Mouse (Mus musculus): Measurements from ENCODE around the gene Psmb3. TPM values are rescaled to one million over a fixed set of nuclear protein-coding genes. Genes with fewer than 3 reads are reported as not detected.

Psmb3 gene
- polyA plus RNA-seq, 1 experiment, result not detected

DNA sequence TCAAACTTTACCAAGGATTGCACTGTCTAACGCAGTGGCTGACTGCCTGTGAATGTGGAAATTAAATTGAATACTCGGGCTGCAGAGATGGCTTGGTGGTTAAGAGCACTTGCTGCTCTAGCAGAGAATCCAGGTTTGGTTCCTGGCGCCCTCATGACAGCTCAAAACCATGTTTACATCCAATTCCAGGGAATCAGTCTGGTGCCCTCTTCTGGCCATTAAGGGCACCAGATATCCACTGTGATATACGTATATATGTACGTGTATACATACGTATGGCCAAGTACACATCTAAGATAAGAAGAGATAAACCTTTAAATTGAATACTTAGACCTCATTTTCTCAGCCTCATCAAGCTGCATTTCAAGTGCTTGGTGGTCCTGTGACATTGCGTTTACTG, 37.0 kb upstream of the Psmb3 start:
- Histone ChIP-seq H3K4me3 (ENCODE audit: insufficient read depth, low read depth, low read length) (no peak overlapping the region), H3K27ac (ENCODE audit: insufficient read depth, low read depth, low read length) (no peak overlapping the region), H3K4me1 (ENCODE audit: control insufficient read depth, insufficient read depth, low read length) (peaks cover 54% of the 10 kb centered on the region)
- WGBS, result 84% methylated on average over 7 of the region's 7 CpGs
- TF ChIP-seq CTCF (IDR thresholded peaks at IDR 0.05; ENCODE audit: insufficient read depth, low read depth, low read length) (no peak), POLR2A (IDR thresholded peaks at IDR 0.05; ENCODE audit: insufficient read depth, low read depth, low read length) (no peak)

- peaks cover 53% of the 10 kb centered on the region for H3K4me1 ChIP-seq (ENCODE audit: control insufficient read depth, insufficient read depth, low read length)
- no peak overlapping the region for H3K4me3 ChIP-seq (ENCODE audit: insufficient read depth, low read depth, low read length)
- no peak overlapping the region for H3K27ac ChIP-seq (ENCODE audit: insufficient read depth, low read depth, low read length)
- WGBS, result 92% methylated on average over 15 of the region's 15 CpGs
- no peak for TF ChIP-seq POLR2A (IDR thresholded peaks at IDR 0.05; ENCODE audit: insufficient read depth, low read depth, low read length)
- TF ChIP-seq CTCF (IDR thresholded peaks at IDR 0.05; ENCODE audit: insufficient read depth, low read depth, low read length), result no peak
Observed at GRCm38 (mm10) chr11:97666794-97667193, 36.4 kb upstream of the Psmb3 start.

DNA sequence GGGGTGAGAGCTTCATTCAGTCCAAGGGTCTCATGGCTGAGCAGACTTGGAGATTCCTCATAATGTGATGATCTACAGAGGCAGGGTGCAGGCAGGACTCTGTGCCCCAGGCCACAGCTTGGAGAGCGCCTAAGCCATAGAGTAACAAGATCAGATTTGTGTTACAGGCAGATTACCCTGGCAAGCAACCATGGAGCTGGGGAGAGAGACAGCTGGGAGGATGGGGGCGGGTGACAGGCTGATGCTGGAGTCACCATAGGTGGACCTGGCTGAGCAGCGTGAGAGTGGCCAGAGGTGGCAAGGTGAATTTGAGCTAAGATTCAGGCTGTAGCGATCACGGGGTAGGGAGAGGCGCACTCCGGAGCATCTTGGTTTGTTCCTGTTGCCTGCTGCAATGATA, 35.0 kb upstream of the Psmb3 start:
- Histone ChIP-seq H3K27ac (ENCODE audit: insufficient read depth, low read depth, low read length) (no peak overlapping the region), H3K4me3 (ENCODE audit: insufficient read depth, low read depth, low read length) (no peak overlapping the region), H3K4me1 (ENCODE audit: control insufficient read depth, insufficient read depth, low read length) (peaks cover 49% of the 10 kb centered on the region)
- 81% methylated on average over 7 of the region's 7 CpGs for WGBS
- TF ChIP-seq CTCF (IDR thresholded peaks at IDR 0.05; ENCODE audit: insufficient read depth, low read depth, low read length) (no peak), POLR2A (IDR thresholded peaks at IDR 0.05; ENCODE audit: insufficient read depth, low read depth, low read length) (no peak)

DNA sequence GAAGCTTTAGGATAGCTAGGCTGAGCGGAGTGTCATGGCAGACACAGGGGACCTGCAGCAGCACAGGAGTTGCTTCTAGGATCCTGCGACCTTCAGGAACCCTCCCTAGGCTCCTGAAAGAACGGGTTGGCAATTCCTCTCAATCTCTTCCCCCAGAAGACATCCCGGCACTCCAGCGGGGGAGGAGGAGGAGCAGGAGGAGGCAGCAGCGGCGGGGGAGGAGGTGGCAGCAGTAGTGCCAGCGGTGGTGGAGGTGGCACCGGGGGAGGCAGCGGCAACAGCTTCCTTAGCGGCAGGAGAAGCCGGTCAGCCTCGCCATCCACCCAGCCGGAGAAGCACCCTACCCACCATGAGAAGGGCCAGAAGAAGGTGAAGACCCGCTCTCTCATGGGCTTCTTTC, 33.9 kb upstream of the Psmb3 start:
- H3K4me1 ChIP-seq (ENCODE audit: control insufficient read depth, insufficient read depth, low read length), result peaks cover 49% of the 10 kb centered on the region
- H3K4me3 ChIP-seq (ENCODE audit: insufficient read depth, low read depth, low read length), result 0 out of 2 replicates have a peak overlapping the region, but pooled peaks have one; percentile 11
- 18% methylated on average over 15 of the region's 15 CpGs for WGBS
- TF ChIP-seq POLR2A (IDR thresholded peaks at IDR 0.05; ENCODE audit: insufficient read depth, low read depth, low read length), result no peak
- no peak for TF ChIP-seq CTCF (IDR thresholded peaks at IDR 0.05; ENCODE audit: insufficient read depth, low read depth, low read length)
- peak overlapping the region; percentile 29 for H3K27ac ChIP-seq (ENCODE audit: insufficient read depth, low read depth, low read length)

- Histone ChIP-seq H3K4me3 (ENCODE audit: insufficient read depth, low read depth, low read length) (no peak overlapping the region), H3K4me1 (ENCODE audit: control insufficient read depth, insufficient read depth, low read length) (peaks cover 46% of the 10 kb centered on the region), H3K27ac (ENCODE audit: insufficient read depth, low read depth, low read length) (peak overlapping the region; percentile 29; the same call in 1 of the 2 replicates)
- no peak for TF ChIP-seq CTCF (IDR thresholded peaks at IDR 0.05; ENCODE audit: insufficient read depth, low read depth, low read length)
- TF ChIP-seq POLR2A (IDR thresholded peaks at IDR 0.05; ENCODE audit: insufficient read depth, low read depth, low read length), result no peak
- 19% methylated on average over 6 of the region's 6 CpGs for WGBS
Observed at GRCm38 (mm10) chr11:97669829-97670228, 33.4 kb upstream of the Psmb3 start.

- Histone ChIP-seq H3K27ac (ENCODE audit: insufficient read depth, low read depth, low read length) (no peak overlapping the region), H3K4me3 (ENCODE audit: insufficient read depth, low read depth, low read length) (no peak overlapping the region), H3K4me1 (ENCODE audit: control insufficient read depth, insufficient read depth, low read length) (peaks cover 40% of the 10 kb centered on the region)
- WGBS, result 70% methylated on average over 13 of the region's 13 CpGs
- TF ChIP-seq CTCF (IDR thresholded peaks at IDR 0.05; ENCODE audit: insufficient read depth, low read depth, low read length) (no peak), POLR2A (IDR thresholded peaks at IDR 0.05; ENCODE audit: insufficient read depth, low read depth, low read length) (no peak)
Observed at GRCm38 (mm10) chr11:97670234-97671176, 32.7 kb upstream of the Psmb3 start.

DNA sequence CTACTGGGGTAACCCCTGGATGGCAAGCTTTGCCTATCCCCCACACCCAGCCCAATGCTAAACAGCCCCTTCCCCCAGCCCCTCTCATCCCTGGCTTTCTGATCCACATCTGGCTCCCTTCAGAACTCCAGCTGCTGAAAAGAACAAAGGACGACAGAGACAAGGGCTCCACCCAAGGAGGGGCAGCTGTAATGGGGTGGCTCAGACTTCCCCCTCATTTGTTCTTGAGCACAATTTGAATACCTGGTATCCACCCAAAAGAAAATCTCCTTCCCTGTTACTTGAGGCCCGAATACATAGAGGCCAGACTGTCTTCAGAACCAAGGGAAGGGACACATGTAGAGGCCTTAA, 32.0 kb upstream of the Psmb3 start:
- Histone ChIP-seq H3K4me3 (ENCODE audit: insufficient read depth, low read depth, low read length) (no peak overlapping the region), H3K4me1 (ENCODE audit: control insufficient read depth, insufficient read depth, low read length) (peaks cover 41% of the 10 kb centered on the region), H3K27ac (ENCODE audit: insufficient read depth, low read depth, low read length) (no peak overlapping the region)
- TF ChIP-seq POLR2A (IDR thresholded peaks at IDR 0.05; ENCODE audit: insufficient read depth, low read depth, low read length), result no peak
- TF ChIP-seq CTCF (IDR thresholded peaks at IDR 0.05; ENCODE audit: insufficient read depth, low read depth, low read length), result no peak
- 37% methylated on average over 2 of the region's 2 CpGs for WGBS

DNA sequence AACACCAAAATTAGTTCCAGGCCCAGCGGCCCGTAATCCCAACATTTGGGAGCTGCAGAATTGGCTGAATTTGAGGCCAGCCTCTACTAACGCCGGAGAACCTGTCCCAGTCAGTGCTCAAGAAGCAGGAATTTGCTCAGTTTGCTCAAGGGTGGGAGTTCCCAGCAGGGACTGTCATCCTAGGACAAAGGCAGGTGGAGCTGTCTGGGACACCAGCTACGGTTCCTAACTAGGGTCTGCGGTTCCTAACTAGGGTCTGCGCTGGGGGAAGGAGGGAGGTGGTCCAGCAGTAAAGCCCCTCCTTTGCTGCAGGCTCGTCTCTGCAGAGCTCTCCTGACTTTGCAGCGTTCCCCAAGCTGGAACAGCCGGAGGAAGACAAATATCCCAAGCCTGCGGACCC, 30.1 kb upstream of the Psmb3 start:
- 90% methylated on average over 11 of the region's 11 CpGs for WGBS
- Histone ChIP-seq H3K4me1 (ENCODE audit: control insufficient read depth, insufficient read depth, low read length) (peaks cover 57% of the 10 kb centered on the region), H3K27ac (ENCODE audit: insufficient read depth, low read depth, low read length) (no peak overlapping the region), H3K4me3 (ENCODE audit: insufficient read depth, low read depth, low read length) (no peak overlapping the region)
- TF ChIP-seq CTCF (IDR thresholded peaks at IDR 0.05; ENCODE audit: insufficient read depth, low read depth, low read length) (no peak; the same call in 1 of the 2 replicates), POLR2A (IDR thresholded peaks at IDR 0.05; ENCODE audit: insufficient read depth, low read depth, low read length) (no peak)

- TF ChIP-seq POLR2A (IDR thresholded peaks at IDR 0.05; ENCODE audit: insufficient read depth, low read depth, low read length) (no peak), CTCF (IDR thresholded peaks at IDR 0.05; ENCODE audit: insufficient read depth, low read depth, low read length) (no peak)
- WGBS, result 86% methylated on average over 15 of the region's 15 CpGs
- no peak overlapping the region for H3K27ac ChIP-seq (ENCODE audit: insufficient read depth, low read depth, low read length)
- no peak overlapping the region for H3K4me3 ChIP-seq (ENCODE audit: insufficient read depth, low read depth, low read length)
- H3K4me1 ChIP-seq (ENCODE audit: control insufficient read depth, insufficient read depth, low read length), result peaks cover 31% of the 10 kb centered on the region
Observed at GRCm38 (mm10) chr11:97676050-97676754, 27.0 kb upstream of the Psmb3 start.

All from olfactory bulb, adult 2 months (tissue).